Mouse (Mus musculus): ENCODE results near the gene Zfp57.
"Not testable (repeated sequence)": the region's sequence is repeated elsewhere in the genome, so short reads cannot be mapped to it uniquely, and the experiment has no call there.

Gene Zfp57

DNA sequence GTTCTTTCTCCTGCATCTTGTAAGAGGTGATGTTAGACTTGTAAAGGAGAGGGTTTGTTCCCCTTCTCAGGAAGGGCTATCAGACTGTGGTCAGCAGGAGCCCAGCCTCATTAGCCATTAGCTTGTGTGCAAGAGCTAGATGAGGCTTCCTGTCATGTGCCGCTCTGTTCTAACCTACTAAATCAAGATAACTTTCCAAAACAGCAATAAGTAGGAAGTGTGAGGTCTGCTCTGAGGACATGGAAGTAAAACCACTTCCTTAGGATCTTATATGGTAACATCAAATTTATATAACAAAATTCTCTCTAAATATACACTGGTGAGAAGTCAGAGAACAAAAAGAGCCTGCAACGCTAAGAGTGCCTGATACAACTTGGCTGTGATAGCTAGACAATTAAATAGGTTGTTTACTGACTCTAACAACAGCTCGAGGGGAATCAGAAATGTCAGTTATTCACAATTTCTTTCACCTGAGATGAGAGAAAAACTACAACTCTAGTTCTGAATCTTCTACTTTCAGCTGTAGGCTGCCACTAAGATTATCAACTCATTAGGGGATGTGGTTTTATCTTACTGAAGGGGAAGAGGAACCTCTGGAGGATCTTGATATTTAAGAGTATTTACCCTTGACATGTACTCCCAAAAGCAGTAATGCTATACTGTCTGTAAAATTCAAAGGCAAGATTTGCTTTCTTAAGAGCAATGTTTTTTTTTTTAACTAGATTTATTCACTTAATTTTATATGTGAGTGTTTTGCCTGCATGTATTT is 8.4 kb upstream of the Zfp57 start:
- in situ Hi-C loops (cut with MboI; ENCODE audit: low pct_unique_long_range_greater_than_20kb in 1 of 2, low sequenced_read_pairs in 2 of 2, unreplicated experiment in 1 of 2), result loop anchor here in 1 of 2 experiments (25.0 kb wide), 1 partner anchor 1480 kb away; the partner anchor contains the start of genes Cchcr1, Pou5f1 and Tcf19

DNA sequence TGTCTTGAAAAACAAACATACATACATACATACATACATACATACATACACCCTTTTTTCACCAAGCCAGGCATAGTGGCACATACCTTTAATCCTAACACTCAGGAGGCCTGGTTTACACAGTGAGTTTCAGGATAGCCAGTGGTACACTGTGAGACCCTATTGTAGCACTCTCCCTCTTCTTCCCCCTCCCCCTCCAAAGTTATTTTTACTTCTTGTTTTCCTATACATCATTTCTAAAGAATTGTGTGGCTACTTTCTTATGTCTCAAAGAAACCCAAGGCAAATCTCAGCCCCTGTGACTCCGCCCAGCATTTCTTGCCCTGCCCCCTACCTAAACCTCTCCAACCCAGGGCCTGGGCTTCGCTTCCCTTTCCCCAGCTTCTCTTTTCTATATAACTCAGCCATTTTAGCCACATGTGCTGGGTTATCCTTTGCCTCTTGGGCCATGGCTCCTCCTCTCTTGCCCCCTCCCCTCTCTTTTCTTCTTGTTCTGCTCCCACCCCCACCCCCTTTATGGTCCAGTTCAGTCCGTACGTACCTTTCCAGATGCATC is 7.1 kb upstream of the Zfp57 start:
- in situ Hi-C loops (cut with MboI; ENCODE audit: low pct_unique_long_range_greater_than_20kb in 1 of 2, low sequenced_read_pairs in 2 of 2, unreplicated experiment in 1 of 2), result loop anchor here in 1 of 2 experiments (25.0 kb wide), 1 partner anchor 1482 kb away; the partner anchor contains the start of genes Cchcr1, Pou5f1 and Tcf19

DNA sequence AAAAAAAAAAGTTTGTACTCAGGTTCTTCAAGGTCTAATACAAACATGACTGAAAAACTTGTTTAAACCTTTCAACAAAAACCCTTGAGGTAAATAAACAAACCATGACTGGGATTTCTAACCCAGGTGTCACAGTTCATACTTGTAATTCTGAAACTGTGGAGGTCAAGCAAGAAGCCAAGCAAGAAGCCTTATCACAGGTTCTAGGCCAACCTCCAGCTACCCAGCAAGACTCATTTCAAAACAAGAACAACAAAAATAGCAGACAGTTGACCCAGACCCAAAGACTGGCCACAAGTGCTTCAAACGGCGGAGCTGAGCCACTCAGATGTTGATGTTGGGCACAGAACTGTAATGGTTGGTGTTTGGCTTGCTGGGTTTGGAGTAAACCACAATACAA is 6.4 kb upstream of the Zfp57 start:
- in situ Hi-C loops (cut with MboI; ENCODE audit: low pct_unique_long_range_greater_than_20kb in 1 of 2, low sequenced_read_pairs in 2 of 2, unreplicated experiment in 1 of 2), result loop anchor here in 1 of 2 experiments (25.0 kb wide), 1 partner anchor 1482 kb away; the partner anchor contains the start of genes Cchcr1, Pou5f1 and Tcf19

DNA sequence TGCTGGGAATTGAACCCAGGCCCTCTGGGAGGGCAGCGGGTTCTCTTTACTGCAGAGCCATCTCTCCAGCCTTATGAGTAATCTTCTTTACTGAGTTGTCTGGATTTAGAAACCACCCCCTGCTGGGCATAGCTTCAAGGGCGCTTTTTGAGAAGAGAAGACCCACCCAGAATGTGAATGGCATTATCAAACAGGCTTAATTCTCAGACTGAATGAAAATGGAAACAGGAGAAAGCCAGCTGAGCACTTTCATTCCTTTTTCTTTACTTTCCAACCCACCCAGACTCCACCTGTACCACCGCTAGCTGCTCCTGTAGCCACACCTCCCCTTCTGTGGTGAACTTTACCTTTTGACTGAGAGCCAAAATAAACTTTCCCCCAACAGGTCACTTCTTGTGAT is 5.5 kb upstream of the Zfp57 start:
- in situ Hi-C loops (cut with MboI; ENCODE audit: low pct_unique_long_range_greater_than_20kb in 1 of 2, low sequenced_read_pairs in 2 of 2, unreplicated experiment in 1 of 2), result loop anchor here in 1 of 2 experiments (25.0 kb wide), 1 partner anchor 1483 kb away; the partner anchor contains the start of genes Cchcr1, Pou5f1 and Tcf19

DNA sequence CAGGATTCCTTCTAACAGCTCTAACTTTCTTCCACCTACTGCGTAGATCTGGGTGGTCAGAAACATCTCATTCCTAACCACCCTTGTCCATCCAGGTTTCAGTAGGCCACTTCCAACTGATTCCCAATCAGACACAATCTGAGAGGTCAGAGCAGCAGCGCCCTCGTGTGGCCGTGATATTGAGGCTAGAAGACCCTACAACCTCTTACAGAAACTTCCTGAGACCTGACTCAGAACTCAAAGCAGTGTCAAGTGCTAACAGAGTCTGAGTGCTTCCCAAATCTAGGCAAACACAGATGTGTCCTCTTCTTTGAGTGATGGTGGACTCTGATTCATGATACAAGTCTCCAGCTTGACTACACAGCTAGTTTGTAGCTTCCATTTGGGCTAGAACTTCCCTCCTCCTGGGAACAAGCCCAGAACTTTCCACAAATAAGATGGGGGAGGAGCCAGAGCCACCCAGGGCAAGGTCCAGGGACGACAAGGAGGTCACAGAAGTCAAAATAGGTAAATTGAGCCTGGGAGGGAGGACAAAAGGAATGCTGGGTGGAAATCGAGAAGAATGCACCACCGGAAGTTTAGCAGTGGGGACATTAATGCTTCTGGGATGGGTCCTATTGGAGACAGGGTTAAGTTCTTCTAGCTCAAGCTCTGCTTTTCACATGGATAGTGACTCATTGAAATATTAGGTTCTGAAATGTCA is 3.8 kb upstream of the Zfp57 start:
- in situ Hi-C loops (cut with MboI; ENCODE audit: low pct_unique_long_range_greater_than_20kb in 1 of 2, low sequenced_read_pairs in 2 of 2, unreplicated experiment in 1 of 2), result loop anchor here in 1 of 2 experiments (25.0 kb wide), 1 partner anchor 1485 kb away; the partner anchor contains the start of genes Cchcr1, Pou5f1 and Tcf19

DNA sequence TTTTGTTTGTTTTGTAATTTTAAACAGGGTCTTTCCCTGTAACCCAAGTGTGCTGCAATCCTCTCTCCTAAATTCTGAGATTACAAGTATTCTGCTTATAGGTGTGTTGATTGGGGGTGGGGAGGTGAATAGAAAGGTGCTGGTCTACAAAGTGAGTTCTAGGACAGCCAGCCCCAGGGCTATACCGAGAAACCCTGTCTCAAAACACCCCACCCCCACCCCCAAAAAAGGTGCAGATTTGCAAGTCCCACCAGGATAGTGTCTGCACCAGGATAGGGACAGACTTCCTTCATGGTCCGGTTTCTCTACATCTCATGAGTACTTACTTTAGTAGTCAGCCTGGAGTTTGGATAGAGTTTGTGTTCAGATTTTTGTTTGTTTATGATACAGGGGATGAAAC is 2.5 kb upstream of the Zfp57 start:
- in situ Hi-C loops (cut with MboI; ENCODE audit: low pct_unique_long_range_greater_than_20kb in 1 of 2, low sequenced_read_pairs in 2 of 2, unreplicated experiment in 1 of 2), result loop anchor here in 1 of 2 experiments (25.0 kb wide), 1 partner anchor 1486 kb away; the partner anchor contains the start of genes Cchcr1, Pou5f1 and Tcf19

DNA sequence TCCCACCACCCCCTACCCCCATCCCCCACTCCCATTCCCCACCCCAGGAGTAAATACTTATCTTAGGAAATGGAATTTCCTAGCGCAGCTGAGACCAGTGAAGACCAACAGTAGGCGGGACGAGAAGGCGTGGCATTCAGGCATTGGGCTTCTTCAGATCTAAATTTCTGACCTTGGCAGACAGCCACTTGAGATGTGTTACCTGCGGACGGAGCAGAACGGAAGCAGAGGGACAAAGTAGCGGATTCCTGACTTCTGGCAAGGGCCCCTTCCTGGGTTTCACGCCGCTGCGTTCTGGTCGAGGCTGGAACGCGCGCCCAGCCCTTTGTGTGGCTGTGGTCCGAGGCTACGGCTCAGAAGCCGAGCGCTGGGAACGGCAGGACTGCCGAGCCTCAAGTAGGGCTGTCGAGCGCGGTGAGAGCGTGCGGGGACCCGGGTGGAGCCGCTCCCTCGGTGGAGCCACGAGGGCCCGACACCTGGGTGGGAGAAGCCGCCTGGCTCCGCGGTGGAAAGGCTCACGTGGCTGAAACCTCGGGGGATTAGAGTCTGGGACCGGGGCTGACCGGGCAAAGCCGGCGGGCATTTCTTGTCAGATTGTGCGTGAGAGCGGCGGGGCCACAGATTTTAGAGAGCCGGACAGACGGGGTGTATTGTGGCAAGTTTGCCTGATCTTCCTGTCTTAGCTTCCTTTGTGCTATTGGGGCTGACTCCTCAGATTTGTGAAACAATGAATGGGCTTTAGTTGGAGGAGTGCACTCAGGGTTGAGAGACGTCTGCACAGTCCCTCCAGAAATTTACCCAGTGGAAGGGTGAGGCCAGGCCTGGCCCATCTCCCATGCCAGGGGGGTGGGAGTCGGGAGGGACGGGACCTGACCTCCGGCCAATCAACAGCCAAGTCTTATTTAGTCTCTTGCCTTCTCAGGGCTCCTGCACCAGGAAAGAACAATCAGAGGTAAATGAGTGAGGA is 1.7 kb downstream of the Zfp57 start:
- in situ Hi-C loops (cut with MboI; ENCODE audit: low pct_unique_long_range_greater_than_20kb in 1 of 2, low sequenced_read_pairs in 2 of 2, unreplicated experiment in 1 of 2), result no loop called here

DNA sequence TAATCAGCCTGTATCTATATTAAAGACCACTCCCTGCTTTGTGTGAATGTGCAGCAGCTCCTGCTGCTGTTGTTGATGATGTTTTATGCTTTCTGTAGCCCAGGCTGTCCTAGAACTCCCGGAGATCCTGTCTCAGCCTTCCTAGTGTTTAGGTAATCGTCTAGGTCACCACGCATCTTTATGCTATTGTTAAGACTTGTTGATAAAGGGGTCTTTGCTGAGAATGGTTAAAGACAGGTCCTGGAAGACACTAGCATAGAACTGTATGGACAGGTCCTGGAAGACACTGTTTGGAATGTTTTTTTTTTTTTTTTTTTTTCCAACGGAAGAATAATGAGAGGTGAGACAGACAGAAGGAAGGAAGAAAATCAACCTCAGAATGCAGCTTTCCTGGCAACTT is 2.4 kb downstream of the Zfp57 start:
- in situ Hi-C loops (cut with MboI; ENCODE audit: low pct_unique_long_range_greater_than_20kb in 1 of 2, low sequenced_read_pairs in 2 of 2, unreplicated experiment in 1 of 2), result no loop called here

DNA sequence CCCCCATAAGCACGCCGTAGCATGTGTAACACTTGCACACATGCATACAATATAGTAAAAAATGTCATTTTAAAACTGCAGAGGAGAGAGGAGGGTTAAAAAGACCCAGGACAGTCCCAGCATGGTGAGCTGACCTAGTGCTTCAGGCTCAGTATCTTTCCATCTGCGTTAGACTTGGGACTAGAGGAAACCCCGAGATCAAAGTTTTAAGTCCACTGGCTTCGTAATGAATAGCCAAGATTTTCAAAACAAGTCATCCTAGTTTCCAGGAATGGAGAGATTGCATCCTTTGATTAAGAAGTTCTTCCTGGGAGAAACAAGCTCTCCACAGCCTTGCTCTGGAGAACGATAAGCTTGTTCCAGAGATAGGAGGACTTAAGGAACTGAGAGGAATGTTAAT is 7.2 kb downstream of the Zfp57 start:
- in situ Hi-C loops (cut with MboI; ENCODE audit: low pct_unique_long_range_greater_than_20kb in 1 of 2, low sequenced_read_pairs in 2 of 2, unreplicated experiment in 1 of 2), result no loop called here

DNA sequence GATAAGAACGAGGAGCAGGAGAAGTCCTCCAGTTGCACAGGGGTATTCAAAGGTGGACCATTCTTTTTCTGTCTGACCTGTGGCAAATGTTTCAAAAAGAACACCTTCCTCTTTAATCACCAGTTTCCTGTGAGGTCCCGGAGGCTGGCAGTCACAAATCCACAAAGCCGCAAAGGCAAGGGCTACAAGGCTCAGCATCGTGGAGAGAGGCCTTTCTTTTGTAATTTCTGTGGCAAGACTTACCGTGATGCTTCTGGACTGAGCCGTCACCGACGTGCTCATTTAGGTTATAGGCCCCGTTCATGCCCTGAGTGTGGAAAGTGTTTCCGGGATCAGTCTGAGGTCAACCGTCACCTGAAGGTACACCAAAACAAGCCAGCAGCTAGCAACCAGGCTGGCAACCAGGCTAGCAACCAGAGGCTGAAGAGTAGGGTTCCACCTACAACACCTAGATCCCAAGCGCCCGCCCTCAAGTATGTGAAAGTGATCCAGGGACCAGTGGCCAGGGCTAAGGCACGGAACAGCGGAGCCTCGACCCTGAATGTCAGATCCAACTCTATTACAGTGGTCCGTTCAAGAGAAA is 8.6 kb downstream of the Zfp57 start:
- in situ Hi-C loops (cut with MboI; ENCODE audit: low pct_unique_long_range_greater_than_20kb in 1 of 2, low sequenced_read_pairs in 2 of 2, unreplicated experiment in 1 of 2), result no loop called here

DNA sequence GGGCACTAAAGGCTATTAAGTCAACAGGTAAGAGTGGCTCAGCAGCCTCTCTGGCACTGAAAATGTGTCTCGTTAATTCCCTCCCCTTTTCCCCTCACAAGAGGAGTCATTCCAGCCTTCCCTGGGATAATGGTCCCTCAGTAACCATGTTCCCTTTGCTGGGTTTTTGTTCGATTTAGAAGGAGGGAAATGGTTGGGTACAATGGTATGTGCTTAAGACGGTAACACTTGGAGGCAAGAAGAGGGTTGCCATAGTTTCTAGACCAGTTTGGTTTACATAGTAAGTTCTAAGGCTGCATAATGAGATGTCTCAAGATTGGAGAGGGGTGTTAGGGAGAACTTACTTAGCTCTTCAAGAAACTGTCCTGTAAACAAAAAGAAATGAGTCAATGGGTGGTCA is 10.8 kb downstream of the Zfp57 start:
- in situ Hi-C loops (cut with MboI; ENCODE audit: low pct_unique_long_range_greater_than_20kb in 1 of 2, low sequenced_read_pairs in 2 of 2, unreplicated experiment in 1 of 2), result no loop called here

DNA sequence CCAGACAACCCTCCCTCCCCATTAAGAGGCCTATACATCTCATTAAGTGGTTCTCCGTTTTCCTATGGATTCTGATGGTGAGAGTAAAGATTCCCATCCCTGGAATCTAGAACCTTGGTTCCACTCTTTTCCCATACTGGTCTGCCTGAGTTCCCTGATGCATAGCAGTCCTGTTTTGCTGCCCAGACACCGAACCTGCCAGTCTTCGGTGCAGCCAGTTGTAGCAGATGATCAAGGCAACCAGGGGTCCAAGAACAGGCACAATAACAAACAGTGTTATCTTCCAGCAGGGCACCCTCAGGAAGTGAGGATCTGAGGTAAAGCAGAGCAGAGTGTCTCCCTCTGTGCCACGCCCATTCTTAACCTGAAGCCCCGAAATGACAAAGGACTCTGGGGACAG is 11.2 kb downstream of the Zfp57 start:
- in situ Hi-C loops (cut with MboI; ENCODE audit: low pct_unique_long_range_greater_than_20kb in 1 of 2, low sequenced_read_pairs in 2 of 2, unreplicated experiment in 1 of 2), result no loop called here

DNA sequence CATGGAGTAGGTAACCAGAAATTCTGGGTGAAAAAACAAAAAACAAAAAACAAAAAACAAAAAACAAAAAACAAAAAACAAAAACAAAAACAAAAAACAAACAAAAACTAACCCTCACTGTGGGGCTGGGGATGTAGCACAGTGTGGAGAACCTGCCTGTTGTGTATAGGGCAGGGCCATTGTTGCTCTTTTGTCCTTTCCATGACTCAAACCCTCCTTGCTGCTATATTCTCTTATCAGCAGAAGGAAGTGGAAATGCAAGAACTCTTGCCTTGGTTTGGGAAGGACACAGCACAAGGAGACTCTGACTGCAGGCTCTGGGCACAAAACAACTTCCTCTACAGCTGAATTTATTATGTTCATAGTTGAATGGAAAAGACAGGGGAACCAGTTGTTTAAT is 15.4 kb downstream of the Zfp57 start:
- in situ Hi-C loops (cut with MboI; ENCODE audit: low pct_unique_long_range_greater_than_20kb in 1 of 2, low sequenced_read_pairs in 2 of 2, unreplicated experiment in 1 of 2), result no loop called here

DNA sequence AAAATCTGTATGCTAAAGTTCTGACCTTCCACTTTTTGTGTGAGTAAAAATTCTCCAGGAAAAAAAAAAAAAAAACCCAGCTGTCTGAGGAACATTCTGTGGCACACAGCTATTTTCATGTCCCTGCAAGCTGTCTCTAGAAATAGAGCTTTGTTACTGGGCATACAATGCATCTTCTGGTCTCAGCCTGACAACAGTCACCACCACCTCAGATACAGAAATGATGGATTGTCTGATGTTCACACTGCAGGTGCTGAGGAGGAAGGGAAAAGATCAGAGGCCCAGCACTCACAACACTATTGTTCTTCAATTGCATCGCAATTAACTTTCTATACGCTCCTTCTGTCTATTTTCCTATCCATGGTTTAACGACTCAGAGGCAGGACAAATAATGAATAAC is 17.4 kb downstream of the Zfp57 start:
- in situ Hi-C loops (cut with MboI; ENCODE audit: low pct_unique_long_range_greater_than_20kb in 1 of 2, low sequenced_read_pairs in 2 of 2, unreplicated experiment in 1 of 2), result no loop called here

DNA sequence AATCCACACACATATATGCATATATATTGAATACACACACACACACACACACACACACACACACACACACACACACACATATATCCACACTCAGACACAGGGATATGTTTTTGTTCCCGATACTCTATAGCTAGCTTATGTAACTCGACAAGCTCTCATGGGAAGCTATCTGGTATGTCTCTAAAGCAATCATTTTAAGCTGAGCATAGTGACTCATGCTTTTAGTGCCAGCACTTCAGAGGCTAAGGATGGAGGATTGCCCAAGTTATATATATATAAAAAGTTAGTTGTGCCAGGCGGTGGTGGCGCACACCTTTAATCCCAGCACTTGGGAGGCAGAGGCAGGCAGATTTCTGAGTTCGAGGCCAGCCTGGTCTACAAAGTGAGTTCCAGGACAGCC is 18.3 kb downstream of the Zfp57 start:
- in situ Hi-C loops (cut with MboI; ENCODE audit: low pct_unique_long_range_greater_than_20kb in 1 of 2, low sequenced_read_pairs in 2 of 2, unreplicated experiment in 1 of 2), result not testable (repeated sequence)

DNA sequence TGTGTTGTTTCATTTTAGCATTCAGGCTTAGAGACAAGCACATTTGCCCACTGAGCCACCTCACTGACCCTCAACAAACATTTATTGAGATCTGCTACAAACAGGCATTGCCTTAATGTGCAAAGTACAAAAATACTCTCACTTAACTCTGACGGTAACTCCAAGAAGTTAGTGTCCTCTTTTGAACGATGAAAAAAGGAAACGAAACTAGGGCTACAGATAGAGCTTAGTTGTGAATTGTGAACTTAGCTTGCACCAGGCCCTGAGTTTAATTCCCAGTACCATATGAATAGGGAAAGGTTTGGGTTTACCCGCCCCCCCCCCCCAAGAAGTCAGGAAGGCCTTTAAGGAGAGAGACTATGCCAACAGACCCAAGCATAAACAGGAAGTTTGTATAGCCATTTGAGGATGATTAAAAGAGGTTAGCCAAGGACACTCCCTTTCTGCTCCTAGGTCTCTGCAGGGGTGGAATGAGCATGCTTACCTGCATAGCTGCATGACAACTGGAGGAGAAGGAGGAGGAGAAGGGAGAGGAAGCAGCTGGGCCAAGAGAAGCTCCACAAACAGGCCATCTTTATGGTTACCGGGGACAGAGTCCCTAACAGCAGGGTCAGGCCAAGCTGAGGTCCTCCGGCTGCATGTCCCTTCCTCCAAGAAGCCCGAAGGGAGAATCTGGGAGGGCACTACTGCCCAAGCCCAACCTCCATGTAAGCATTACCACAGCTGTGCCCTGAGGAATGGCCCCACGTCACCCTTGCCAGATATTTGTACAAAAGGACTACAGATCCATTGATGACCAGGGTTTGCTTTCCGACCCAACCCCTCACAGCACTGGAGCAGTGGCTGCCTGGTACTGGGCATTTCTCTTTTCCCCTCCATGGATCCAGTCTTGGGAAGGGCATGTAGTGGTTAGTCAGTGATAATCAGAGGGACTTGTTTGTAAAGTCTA is 21.9 kb downstream of the Zfp57 start, which contains the start of gene Mog:
Gene Mog, minus strand, starts transcription at position 771 of the 949 bp plus-strand sequence.
- in situ Hi-C loops (cut with MboI; ENCODE audit: low pct_unique_long_range_greater_than_20kb in 1 of 2, low sequenced_read_pairs in 2 of 2, unreplicated experiment in 1 of 2), result no loop called here

DNA sequence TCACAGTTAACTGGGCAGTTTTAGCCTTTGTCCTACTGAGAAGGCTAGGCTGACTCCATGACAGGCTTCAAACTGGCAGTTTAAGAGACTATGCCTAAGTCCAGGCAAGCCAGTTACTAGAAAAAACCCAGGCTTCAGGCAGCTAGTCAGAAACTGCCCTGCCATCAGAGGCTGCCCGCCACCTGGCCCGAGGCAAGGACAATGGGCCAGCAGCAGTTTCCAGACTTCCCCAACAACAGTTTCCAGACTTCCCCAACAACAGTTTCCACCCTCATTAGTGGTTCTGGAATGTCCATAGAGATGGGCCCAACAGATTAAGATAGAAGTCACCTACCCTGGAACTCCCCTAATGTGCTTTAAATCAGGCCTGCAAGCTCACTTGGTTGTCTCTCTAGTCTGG is 25.5 kb downstream of the Zfp57 start:
- in situ Hi-C loops (cut with MboI; ENCODE audit: low pct_unique_long_range_greater_than_20kb in 1 of 2, low sequenced_read_pairs in 2 of 2, unreplicated experiment in 1 of 2), result no loop called here

Measured in mouse embryonic stem cell (cell line).